Mouse (Mus musculus): ENCODE measurements at regions not wholly inside any gene's neighbourhood (a gene's known extent, or its start where the extent isn't known, plus 50 kb on each side); places are given as distances from the start of the nearest gene placed in this dataset.

- Histone ChIP-seq H3K36me3 (ENCODE audit: insufficient read depth, low read length) (no peaks in the 10 kb centered on the region), H3K4me3 (replicated peaks; ENCODE audit: low read depth, low read length) (no peak overlapping the region), H3K9ac (ENCODE audit: low read depth, low read length) (no peak overlapping the region), H3K27ac (no peak overlapping the region), H3K9me3 (replicated peaks; ENCODE audit: low read length) (no peaks in the 10 kb centered on the region), H3K4me1 (replicated peaks; ENCODE audit: insufficient read depth, low read length) (no peaks in the 10 kb centered on the region), H3K27me3 (ENCODE audit: insufficient read depth, low read length) (no peaks in the 10 kb centered on the region), H3K4me2 (ENCODE audit: low read length) (no peak overlapping the region)
- DNase-seq (ENCODE audit: low spot score) (no peak), ATAC-seq (replicated peaks; ENCODE audit: low FRiP score, low read depth) (no peak)
- 79% methylated on average over 7 of the region's 7 CpGs for WGBS
- TF ChIP-seq CTCF (IDR thresholded peaks at IDR 0.05; ENCODE audit: low read depth), result no peak
These were observed 100.4 kb upstream of the Lhx8 start for GRCm38 (mm10) chr3:154430856-154431255.

GRCm38 (mm10) chr3:154429666-154430065 lies 99.2 kb upstream of the Lhx8 start:
- 90% methylated on average over 6 of the region's 6 CpGs for WGBS
- H3K4me3 ChIP-seq (replicated peaks; ENCODE audit: low read depth, low read length), result no peak overlapping the region

GRCm38 (mm10) chr3:154424589-154424988 lies 94.1 kb upstream of the Lhx8 start:
- H3K4me2 ChIP-seq (ENCODE audit: low read length), result no peak overlapping the region
- H3K9ac ChIP-seq (ENCODE audit: low read depth, low read length), result no peak overlapping the region
- H3K36me3 ChIP-seq (ENCODE audit: insufficient read depth, low read length), result no peaks in the 10 kb centered on the region
- H3K4me3 ChIP-seq (replicated peaks; ENCODE audit: low read depth, low read length), result no peak overlapping the region
- H3K27me3 ChIP-seq (ENCODE audit: insufficient read depth, low read length), result no peaks in the 10 kb centered on the region
- no peak for TF ChIP-seq CTCF (IDR thresholded peaks at IDR 0.05; ENCODE audit: low read depth)
- H3K27ac ChIP-seq, result no peak overlapping the region
- DNase-seq (ENCODE audit: low spot score), result no peak
- H3K4me1 ChIP-seq (replicated peaks; ENCODE audit: insufficient read depth, low read length), result no peaks in the 10 kb centered on the region
- 82% methylated on average over 5 of the region's 5 CpGs for whole genome bisulfite sequencing
- ATAC-seq (replicated peaks; ENCODE audit: low FRiP score, low read depth), result no peak
- H3K9me3 ChIP-seq (replicated peaks; ENCODE audit: low read length), result no peaks in the 10 kb centered on the region

More at GRCm38 (mm10) chr3:154429666-154430065, 99.2 kb upstream of the Lhx8 start:
- Histone ChIP-seq H3K9me3 (replicated peaks; ENCODE audit: low read length) (no peaks in the 10 kb centered on the region), H3K27me3 (ENCODE audit: insufficient read depth, low read length) (no peaks in the 10 kb centered on the region), H3K9ac (ENCODE audit: low read depth, low read length) (no peak overlapping the region), H3K4me2 (ENCODE audit: low read length) (no peak overlapping the region), H3K27ac (no peak overlapping the region), H3K36me3 (ENCODE audit: insufficient read depth, low read length) (no peaks in the 10 kb centered on the region), H3K4me1 (replicated peaks; ENCODE audit: insufficient read depth, low read length) (no peaks in the 10 kb centered on the region)
- ATAC-seq (replicated peaks; ENCODE audit: low FRiP score, low read depth) (no peak), DNase-seq (ENCODE audit: low spot score) (no peak)
- TF ChIP-seq CTCF (IDR thresholded peaks at IDR 0.05; ENCODE audit: low read depth), result no peak

GRCm38 (mm10) chr3:154421461-154421950 lies 91.0 kb upstream of the Lhx8 start:
- no peak overlapping the region for H3K9ac ChIP-seq (ENCODE audit: low read depth, low read length)
- 60% methylated on average over 7 of the region's 7 CpGs for WGBS
- no peak for TF ChIP-seq CTCF (IDR thresholded peaks at IDR 0.05; ENCODE audit: low read depth)
- H3K9me3 ChIP-seq (replicated peaks; ENCODE audit: low read length), result no peaks in the 10 kb centered on the region
- H3K36me3 ChIP-seq (ENCODE audit: insufficient read depth, low read length), result no peaks in the 10 kb centered on the region
- ATAC-seq (replicated peaks; ENCODE audit: low FRiP score, low read depth), result no peak
- peak; percentile 68 for DNase-seq (ENCODE audit: low spot score)
- no peak overlapping the region for H3K4me2 ChIP-seq (ENCODE audit: low read length)
- no peak overlapping the region for H3K4me3 ChIP-seq (replicated peaks; ENCODE audit: low read depth, low read length)
- H3K27ac ChIP-seq, result no peak overlapping the region
- no peaks in the 10 kb centered on the region for H3K4me1 ChIP-seq (replicated peaks; ENCODE audit: insufficient read depth, low read length)
- H3K27me3 ChIP-seq (ENCODE audit: insufficient read depth, low read length), result no peaks in the 10 kb centered on the region

GRCm38 (mm10) chr3:154418177-154418832 lies 87.8 kb upstream of the Lhx8 start:
- DNase-seq (ENCODE audit: low spot score) (no peak), ATAC-seq (replicated peaks; ENCODE audit: low FRiP score, low read depth) (no peak)
- H3K9me3 ChIP-seq (replicated peaks; ENCODE audit: low read length), result no peaks in the 10 kb centered on the region
- no peaks in the 10 kb centered on the region for H3K27me3 ChIP-seq (ENCODE audit: insufficient read depth, low read length)
- TF ChIP-seq CTCF (IDR thresholded peaks at IDR 0.05; ENCODE audit: low read depth), result no peak
- H3K36me3 ChIP-seq (ENCODE audit: insufficient read depth, low read length), result no peaks in the 10 kb centered on the region
- no peak overlapping the region for H3K4me2 ChIP-seq (ENCODE audit: low read length)
- H3K9ac ChIP-seq (ENCODE audit: low read depth, low read length), result no peak overlapping the region
- no peaks in the 10 kb centered on the region for H3K4me1 ChIP-seq (replicated peaks; ENCODE audit: insufficient read depth, low read length)
- H3K27ac ChIP-seq, result no peak overlapping the region
- 56% methylated on average over 4 of the region's 4 CpGs for WGBS
- no peak overlapping the region for H3K4me3 ChIP-seq (replicated peaks; ENCODE audit: low read depth, low read length)

GRCm38 (mm10) chr3:154414358-154414757 lies 83.9 kb upstream of the Lhx8 start:
- no peak for ATAC-seq (replicated peaks; ENCODE audit: low FRiP score, low read depth)
- 68% methylated on average over 3 of the region's 3 CpGs for WGBS

GRCm38 (mm10) chr3:154410292-154410691 lies 79.8 kb upstream of the Lhx8 start:
- WGBS, result 98% methylated on average over 2 of the region's 2 CpGs
- no peak for ATAC-seq (replicated peaks; ENCODE audit: low FRiP score, low read depth)
- Histone ChIP-seq H3K4me2 (ENCODE audit: low read length) (no peak overlapping the region), H3K27ac (no peak overlapping the region), H3K9me3 (replicated peaks; ENCODE audit: low read length) (no peaks in the 10 kb centered on the region), H3K36me3 (ENCODE audit: insufficient read depth, low read length) (no peaks in the 10 kb centered on the region), H3K4me3 (replicated peaks; ENCODE audit: low read depth, low read length) (no peak overlapping the region), H3K9ac (ENCODE audit: low read depth, low read length) (no peak overlapping the region), H3K4me1 (replicated peaks; ENCODE audit: insufficient read depth, low read length) (no peaks in the 10 kb centered on the region), H3K27me3 (ENCODE audit: insufficient read depth, low read length) (no peaks in the 10 kb centered on the region)
- TF ChIP-seq CTCF (IDR thresholded peaks at IDR 0.05; ENCODE audit: low read depth), result no peak
- DNase-seq (ENCODE audit: low spot score), result no peak

More at GRCm38 (mm10) chr3:154414358-154414757, 83.9 kb upstream of the Lhx8 start:
- no peak overlapping the region for H3K9ac ChIP-seq (ENCODE audit: low read depth, low read length)
- no peaks in the 10 kb centered on the region for H3K36me3 ChIP-seq (ENCODE audit: insufficient read depth, low read length)
- no peak overlapping the region for H3K4me3 ChIP-seq (replicated peaks; ENCODE audit: low read depth, low read length)
- no peaks in the 10 kb centered on the region for H3K27me3 ChIP-seq (ENCODE audit: insufficient read depth, low read length)
- no peak overlapping the region for H3K4me2 ChIP-seq (ENCODE audit: low read length)
- no peak overlapping the region for H3K27ac ChIP-seq
- TF ChIP-seq CTCF (IDR thresholded peaks at IDR 0.05; ENCODE audit: low read depth), result no peak
- no peak for DNase-seq (ENCODE audit: low spot score)
- H3K9me3 ChIP-seq (replicated peaks; ENCODE audit: low read length), result no peaks in the 10 kb centered on the region
- no peaks in the 10 kb centered on the region for H3K4me1 ChIP-seq (replicated peaks; ENCODE audit: insufficient read depth, low read length)
